Mouse (Mus musculus) cerebellum, adult 2 months (tissue): Measurements from ENCODE around the gene Gm19684.
A peak's percentile ranks its signal among the peaks of the same experiment; 100 is the strongest.
"Not testable (repeated sequence)": the region's sequence is repeated elsewhere in the genome, so short reads cannot be mapped to it uniquely, and the experiment has no call there.

Experiments used
- CTCF ChIP-seq: fragments of 200-500 bp; IDR thresholded peaks from 2 replicates; pipeline ENCODE4 v1.5.1; 2011; ENCODE audit warnings: low read depth, mild to moderate bottlenecking, control low read depth, low read length, moderate library complexity, borderline replicate concordance; ENCODE audit not compliant: insufficient read depth
- POLR2A ChIP-seq: fragments of 200-500 bp; IDR thresholded peaks from 2 replicates; pipeline ENCODE4 v1.6.1; 2011; ENCODE audit warnings: low read length, control low read depth, borderline replicate concordance; ENCODE audit not compliant: insufficient read depth

DNA sequence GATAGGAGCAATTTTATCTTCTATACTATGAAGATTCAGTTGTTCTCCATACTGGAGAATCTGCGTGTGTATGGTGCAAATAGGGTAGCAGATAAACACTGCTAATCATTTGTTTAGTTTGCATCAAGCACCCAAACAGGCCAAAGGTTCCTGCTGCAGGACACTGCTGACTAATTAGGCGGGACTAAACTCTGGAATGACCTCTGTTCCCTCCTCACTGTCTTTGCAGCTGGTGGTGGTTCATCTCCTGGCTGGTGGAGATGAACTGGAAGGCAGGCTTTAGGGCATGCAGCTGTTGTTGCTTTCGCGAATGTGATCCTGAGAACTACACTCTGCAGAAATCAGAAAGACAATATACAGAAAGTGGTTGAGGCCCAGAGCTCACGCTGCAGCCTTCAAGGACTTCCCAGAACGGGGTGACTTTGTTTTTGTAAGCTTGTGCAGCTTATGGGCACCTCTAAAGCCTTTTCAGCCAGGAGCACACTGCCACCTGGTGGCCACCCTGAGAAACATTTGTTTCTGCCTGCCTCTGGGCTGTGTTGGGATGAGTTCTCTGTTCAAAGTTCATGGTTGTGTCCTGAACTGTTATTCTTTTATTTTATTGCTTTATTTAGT is 7.4 kb upstream of the Gm19684 start:
- peak; percentile 46; the same call in 1 of the 2 replicates for TF ChIP-seq CTCF
- not testable (repeated sequence) for TF ChIP-seq POLR2A
